Mouse (Mus musculus): ENCODE data around the gene Krt25.

DNA sequence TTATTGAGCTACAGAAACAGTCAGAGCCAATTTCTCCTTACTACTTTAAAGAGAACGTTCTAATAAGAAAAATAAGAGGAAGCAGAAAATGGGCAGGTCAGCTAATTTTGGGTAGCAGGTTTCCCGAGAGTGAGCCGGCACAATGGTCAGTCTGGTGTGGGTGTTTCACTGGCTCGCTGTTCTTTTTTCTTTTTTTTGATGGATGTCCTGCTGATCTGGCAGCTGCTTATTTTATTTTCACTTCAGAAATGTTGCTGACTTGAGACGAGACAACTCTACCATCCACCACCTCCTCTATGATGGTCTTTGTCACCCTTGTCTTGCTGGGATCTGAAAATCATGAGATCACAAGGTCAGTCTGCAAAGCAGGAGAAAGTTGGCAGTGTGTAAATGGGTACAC, 42.8 kb downstream of the Krt25 start:
- no peak for TF ChIP-seq CTCF (IDR thresholded peaks at IDR 0.05; ENCODE audit: low read depth)
- TF ChIP-seq EP300 (optimal IDR thresholded peaks at IDR 0.05), result no peak
